Mouse (Mus musculus) thymus, adult 2 months (tissue): ENCODE measurements around the gene Lgr5.

Source experiments
- CTCF ChIP-seq: fragments of 200-500 bp; IDR thresholded peaks from 2 replicates; pipeline ENCODE4 v1.5.1; 2012; ENCODE audit warnings: mild to moderate bottlenecking, control low read depth, low read length, moderate library complexity, borderline replicate concordance; ENCODE audit not compliant: control insufficient read depth, poor library complexity, insufficient read depth; ENCODE audit errors: extremely low read depth
- POLR2A ChIP-seq: fragments of 200-500 bp; IDR thresholded peaks from 2 replicates; pipeline ENCODE4 v1.6.1; 2012; ENCODE audit warnings: mild to moderate bottlenecking, low read length, control low read depth, moderate library complexity; ENCODE audit not compliant: control insufficient read depth, poor library complexity, insufficient read depth; ENCODE audit errors: extremely low read depth

GRCm38 (mm10) chr10:115551069-115551468, 36.5 kb downstream of the Lgr5 start:
- TF ChIP-seq CTCF (no peak), POLR2A (no peak)
